Mouse (Mus musculus): ENCODE results near the gene Uvrag. TPM values are rescaled to one million over a fixed set of nuclear protein-coding genes. Genes with fewer than 3 reads are reported as not detected.

Uvrag gene
- total RNA-seq, 4 experiments from 2014 or later, result 6.0 to 13.1 (median 11.5) TPM

DNA sequence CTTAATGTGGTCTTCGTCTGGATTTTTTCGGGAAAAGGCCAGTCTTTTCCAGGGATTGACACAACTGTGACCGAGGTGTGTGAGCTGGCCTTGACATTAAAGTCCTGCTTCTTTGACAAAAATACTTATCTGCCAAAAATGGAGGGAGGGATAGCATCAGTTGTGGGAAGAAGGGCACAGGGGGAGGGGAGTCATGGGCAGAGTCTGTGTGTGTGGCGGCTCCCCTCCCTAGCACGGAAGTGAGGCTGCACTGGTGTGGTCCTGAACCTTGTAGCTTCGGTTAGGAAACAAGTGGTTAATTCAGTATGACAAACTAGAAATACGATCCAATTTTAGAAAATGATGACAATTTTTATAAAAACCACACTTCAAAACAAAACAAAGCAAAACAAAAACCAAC is 202.3 kb downstream of the Uvrag start:
- no peak for DNase-seq (ENCODE audit: low spot score in 2 of 2)

DNA sequence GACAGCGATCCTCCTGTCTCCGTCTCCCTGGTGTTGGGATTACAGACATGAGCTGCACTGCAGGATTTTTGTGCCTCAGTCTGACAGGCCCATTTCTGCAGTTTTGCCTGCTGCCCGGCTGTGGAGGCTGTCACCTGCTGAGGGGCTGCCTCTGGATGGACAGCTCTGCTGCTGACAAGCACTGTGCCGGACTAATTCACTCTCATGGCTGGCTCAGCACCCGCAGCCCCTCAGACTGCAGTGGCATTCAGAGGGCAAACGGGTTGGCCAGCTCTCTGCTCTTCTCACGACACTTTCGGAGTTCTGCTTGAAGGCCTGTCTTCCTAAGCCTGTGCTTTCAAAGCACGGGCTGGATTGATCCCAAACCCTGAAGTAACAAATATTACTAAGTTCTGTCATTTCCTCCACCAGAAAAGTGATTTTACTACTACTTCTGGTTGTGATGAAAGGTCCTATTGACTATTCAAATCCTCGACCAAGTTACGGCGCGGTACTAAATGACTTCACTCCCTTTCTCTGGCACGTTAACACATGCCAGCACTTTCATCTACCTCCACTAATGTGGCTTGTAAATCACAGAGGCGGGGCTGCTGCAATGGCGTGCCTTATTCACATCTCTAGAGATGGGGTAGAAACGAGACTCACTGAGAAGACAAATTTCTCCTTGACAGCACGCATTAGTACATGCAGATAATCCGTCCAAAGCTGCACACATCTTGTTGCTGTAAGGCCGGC is 203.7 kb downstream of the Uvrag start:
- no peak for DNase-seq (ENCODE audit: low spot score in 2 of 2)

DNA sequence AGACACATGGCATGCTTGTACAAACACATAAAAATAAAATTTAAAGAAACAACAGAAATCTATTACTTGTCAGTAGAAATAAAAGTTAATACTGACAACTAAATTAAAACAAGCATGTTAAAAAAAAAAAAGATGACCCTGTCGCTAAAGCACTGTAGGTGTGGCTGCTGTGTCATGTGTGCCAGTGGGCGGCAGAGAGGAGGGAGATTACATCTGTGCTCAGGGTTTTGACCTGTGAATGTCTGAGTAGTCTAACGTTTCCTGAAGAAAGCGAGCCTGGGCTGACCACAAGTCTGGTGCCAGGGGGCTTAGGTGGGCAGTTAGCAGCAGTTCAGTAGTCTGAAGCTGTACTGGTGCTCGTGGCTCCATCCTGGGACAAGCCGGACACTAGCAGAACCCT is 205.2 kb downstream of the Uvrag start:
- no peak for DNase-seq (ENCODE audit: low spot score in 2 of 2)

DNA sequence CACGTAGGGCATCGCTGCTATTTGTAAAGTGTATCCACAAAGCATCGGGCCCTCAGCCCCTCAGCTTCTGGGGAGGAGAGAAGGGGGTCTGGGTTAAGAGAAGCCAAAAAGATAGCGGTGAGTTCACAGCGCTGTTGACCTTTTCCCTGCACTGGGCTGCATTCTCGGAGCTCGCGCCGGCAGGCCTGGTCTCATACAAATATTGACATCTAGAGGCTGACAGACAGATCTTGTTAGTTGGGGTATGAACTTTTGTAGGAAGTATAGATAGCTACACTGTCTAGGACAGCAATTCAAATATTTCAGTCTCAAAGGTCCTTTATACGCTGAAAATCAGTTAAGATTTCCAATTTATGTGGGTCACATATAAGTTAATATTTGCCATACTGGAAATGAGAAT is 205.7 kb downstream of the Uvrag start:
- no peak for DNase-seq (ENCODE audit: low spot score in 2 of 2)

DNA sequence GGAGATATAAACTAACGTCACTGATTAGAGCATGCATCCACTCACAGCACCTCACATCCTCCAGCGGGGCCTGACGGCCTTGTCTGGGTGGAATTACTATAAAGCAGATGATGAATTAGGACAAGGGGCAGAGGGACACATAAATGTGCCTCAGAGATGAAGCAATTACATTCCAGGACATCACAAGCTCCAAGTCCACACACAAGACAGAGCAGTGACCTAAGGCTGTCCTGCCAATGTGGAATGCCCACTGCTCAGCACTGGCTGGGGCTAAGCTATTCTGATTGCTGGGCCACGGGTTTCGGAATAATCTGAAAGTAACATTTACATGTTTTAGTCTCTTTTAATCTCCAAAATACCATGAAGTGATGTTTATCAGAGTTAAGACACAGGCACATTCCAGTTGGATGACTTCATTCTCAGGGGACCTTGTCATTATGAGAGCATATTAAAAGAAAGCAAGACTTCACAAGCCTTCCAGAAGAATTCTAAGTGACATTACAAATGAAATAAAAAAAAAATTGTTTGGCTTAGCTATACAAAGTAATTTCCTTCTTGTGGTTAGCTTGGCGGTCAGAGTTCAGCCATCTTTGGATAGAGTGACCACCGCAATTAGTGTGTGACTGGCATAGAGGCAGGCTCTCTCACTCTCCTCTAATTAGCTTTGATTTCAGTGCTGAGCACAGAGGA is 212.5 kb downstream of the Uvrag start:
- DNase-seq (ENCODE audit: low spot score in 2 of 2), result no peak

DNA sequence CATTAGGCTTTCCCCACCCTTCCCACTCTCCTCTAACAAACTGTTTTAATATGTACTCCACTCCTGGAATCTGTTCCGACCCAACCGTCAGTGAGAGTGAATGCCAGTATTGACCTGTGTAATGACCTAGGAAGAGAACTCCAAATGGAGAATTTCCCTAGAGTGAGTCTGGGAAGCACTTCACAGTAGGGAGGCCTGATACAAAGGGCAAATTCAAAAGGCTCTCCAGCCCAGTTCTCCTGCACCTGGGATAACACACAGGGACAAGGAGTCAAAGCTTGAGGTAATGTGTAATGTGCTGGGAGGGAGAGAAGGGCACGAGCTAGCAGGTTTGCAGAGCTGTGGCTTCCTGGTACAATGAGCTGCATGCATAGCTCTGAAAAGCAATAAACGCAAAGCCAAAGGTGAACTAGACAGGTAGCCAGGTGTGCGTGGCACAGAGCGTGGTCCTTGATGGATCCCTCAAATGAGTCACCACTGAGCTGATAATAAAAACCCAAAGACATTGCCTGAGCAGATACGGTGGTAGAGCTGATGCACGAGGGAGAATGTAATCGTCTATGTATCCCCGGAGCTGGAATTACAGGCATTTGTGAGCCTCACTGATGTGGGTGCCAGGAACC is 213.9 kb downstream of the Uvrag start:
- no peak for DNase-seq (ENCODE audit: low spot score in 2 of 2)

DNA sequence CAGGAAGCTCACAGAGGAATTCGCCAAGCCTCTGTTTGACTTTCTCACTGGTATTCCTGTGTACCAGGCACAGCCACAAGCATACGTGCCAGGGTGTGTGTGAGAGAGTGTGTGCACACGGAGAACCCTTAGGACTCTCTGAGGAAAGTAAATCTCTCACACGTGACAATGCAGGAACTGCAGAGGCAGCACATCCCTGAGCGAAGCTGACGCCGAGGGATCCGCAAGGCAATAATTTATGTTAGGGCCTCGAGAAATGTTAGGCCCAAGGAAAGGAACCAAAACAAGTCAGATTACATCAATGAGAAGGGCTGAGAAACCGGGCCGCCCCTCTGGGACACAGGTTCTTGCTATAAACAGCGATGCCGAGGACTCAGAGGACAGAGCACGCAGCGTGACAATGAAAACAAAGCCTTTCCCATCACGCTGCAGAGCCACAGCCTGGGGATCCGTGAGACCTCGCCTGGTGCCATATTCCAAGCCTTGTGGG is 216.5 kb downstream of the Uvrag start:
- DNase-seq (ENCODE audit: low spot score in 2 of 2), result no peak

DNA sequence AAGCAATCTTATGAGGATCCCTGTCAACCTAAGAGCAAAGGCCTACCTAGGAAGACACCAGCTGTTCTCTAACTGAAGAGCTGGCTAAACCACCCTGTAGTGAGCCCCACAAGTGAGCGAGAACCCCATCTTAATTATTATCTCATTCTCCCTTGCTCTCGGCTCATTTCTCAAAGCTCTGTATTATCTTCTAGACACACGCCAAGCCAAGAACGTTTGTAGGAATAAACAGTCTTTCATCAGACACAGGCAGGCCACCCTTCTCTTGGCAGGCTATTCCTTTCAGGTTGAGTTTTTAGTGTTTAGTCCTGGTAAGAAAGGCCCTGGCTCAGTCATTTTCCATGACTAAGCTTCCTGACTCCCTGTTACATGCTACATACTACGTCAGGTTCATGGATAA is 218.0 kb downstream of the Uvrag start:
- no peak for DNase-seq (ENCODE audit: low spot score in 2 of 2)

DNA sequence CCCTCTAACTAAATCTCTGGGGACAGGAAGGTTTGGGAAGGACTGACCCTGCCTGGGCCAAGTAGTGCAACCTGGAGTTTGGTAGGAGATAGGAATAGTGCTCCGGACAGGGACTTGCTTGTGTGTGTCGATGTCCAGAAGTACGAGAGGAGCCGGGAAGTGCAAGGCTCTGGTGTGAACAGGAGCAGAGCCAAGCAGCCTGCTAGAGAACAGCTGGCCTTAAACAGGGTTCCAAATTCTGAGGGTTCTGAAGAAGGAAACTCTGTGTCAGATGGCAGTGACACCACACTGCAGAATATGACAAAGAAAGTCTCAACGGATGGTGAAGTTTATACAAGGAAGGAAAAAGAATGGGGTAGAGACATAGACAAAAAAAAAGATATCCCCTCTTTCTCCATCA is 223.5 kb downstream of the Uvrag start:
- DNase-seq (ENCODE audit: low spot score in 2 of 2), result no peak

DNA sequence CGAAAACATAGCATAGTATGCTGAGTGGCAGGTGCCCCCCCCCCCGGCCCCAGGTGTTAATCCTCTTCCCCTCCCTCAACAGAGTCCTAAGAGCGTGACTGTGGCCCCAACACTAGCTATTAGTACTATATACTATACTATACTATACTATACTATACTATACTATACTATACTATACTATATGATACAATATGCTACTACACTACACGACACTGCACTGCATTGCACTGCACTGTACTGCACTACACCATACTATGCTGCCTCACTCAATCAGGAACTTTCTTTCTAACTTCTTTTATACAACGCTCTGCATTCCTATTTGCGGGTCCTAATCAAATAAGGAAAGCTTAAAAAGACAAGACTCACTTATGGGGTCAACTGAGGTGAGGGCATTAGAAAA is 224.4 kb downstream of the Uvrag start:
- DNase-seq (ENCODE audit: low spot score in 2 of 2), result no peak

DNA sequence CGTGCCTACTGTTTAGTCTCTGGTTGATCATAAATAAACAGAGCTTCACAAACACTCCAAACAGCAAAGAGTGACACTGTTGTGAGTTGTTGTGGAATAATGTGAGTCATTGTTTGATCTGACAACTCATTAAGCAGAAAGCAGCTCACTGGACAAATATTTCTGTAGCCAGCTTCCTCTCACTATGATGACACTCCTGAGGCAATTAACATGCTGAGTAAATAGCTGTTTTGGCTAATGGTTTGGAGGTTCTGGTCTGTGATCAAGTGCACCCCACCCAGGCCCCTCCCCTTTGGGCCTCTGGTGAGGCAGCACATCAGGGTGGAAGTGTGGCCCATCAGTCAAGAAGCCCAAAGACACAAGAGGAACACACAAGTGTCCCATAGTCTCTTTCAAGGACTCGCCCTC is 228.0 kb downstream of the Uvrag start:
- DNase-seq (ENCODE audit: low spot score in 2 of 2), result no peak

DNA sequence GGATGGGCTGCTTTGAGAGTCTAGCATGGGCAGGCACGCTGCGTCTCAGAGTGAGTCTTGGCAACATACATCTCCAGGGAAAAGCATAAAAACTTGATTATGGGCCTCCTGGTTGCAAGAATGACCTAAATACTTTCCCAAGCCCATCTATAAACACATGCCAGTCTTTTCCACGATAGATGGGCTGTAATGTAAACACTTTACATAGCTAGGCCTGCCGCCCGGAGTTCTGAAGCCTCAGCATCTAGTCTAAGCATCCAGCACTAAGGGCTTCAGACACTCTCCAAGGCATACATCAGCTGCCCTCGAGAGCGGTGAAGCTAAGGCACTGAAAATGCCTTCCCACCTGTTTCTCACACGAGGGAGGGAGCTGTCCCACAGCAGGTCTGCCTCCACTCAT is 229.7 kb downstream of the Uvrag start:
- no peak for DNase-seq (ENCODE audit: low spot score in 2 of 2)

DNA sequence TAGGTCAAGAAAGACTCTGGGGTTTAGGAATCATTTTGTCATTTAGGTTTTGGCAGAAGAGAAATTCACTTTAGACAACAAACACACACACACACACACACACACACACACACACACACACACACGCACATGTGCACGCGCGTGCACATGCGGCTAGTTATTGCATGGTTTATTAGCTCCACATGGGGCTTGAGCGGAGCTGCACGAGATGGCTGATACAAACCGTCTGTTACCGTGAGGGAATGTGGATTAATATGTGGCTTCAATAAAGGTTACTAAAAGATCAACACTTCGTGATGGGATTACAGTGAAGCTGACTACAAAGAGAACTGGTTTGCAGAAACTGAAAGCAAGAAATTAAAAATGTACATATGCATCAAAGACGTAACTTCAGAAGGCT is 230.2 kb downstream of the Uvrag start:
- no peak for DNase-seq (ENCODE audit: low spot score in 2 of 2)

DNA sequence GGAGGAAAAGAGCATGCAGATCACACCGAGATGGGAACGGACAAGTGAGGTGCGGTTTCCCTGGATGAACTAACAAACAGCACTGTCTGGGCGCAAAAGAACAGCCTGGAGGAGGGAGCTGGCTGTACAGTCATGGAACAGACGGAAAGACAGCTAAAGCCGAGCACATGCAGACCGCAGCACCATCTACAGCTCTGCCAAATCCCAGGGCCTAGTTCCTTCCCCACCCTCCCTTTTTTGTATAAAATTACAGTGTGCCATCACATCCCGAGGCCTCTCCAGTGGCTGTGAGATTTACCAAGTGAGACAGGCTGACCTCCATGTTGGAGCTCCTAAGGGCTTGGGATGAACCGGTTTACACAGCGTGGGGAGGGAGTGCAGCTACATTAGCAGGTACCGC is 230.8 kb downstream of the Uvrag start:
- DNase-seq (ENCODE audit: low spot score in 2 of 2), result no peak

DNA sequence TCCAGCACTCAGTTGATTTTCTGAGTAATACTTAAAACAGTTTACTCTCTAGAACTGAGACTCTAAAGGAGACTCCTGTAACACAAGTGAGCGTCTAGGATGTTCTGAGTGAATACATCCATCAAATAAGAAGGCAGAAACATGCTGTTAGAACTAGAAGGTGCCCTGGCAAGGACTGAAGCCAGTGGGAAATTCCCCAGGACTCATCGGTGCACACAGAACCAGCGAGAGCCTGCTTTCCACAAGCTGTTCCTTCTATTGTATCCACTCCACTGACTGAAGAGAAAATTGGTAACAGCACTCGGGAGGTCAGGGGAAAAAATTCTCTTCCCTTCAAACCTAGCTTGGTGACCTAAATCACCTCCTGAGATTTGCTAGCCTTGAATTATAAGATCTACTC is 233.5 kb downstream of the Uvrag start:
- no peak for DNase-seq (ENCODE audit: low spot score in 2 of 2)

DNA sequence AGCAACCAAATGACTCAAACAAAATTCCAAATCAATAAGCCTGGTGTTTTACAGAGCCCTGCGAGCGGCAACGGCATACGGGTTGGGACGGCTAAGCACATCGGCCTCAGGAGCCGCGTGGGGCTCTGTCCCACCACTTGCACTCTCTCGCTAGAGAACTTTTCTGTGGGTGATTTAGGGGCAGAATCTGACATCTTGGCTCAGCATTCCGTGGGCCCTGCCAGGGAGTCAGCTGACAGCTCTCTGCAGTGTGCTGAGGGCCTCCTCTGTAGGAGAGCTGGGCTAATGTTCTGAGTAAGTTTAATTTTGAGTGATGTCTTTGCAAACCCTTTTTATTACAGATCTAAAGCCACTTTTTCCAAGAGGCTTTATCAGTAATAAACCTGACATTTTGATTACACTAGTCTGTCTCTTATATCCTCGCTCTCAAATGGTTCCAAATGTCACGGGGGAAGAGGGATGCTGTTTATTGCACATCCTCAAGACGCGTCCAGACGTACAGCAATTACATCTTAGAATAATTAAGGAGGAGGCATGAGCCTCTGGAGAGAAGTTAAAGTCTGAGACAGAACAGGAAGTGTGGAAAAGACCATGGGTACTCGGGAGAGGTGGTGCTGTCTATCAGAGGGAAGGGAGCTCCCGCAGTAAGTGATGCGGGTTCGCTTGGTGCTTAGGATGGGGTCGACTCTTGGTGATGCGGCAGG is 236.1 kb downstream of the Uvrag start:
- DNase-seq (ENCODE audit: low spot score in 2 of 2), result no peak

DNA sequence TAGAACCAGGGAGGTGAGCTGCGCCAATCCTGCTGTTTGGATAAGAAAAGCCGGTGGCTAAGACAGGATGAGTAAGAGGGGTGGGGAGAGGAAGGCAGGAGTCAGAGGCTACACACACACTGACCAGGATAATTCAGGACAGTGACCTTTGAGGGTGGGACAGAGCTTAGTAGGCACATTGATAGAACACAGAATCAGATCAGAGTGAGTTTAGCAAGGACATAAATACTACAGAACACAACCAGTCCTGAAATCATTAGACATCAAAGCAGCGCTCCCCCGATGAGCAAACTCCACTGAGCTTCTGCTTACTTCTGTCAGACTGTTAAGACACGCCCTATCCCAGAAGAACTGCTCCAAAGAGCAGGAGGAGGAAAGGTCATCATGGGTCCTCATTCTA is 237.1 kb downstream of the Uvrag start:
- no peak for DNase-seq (ENCODE audit: low spot score in 2 of 2)

DNA sequence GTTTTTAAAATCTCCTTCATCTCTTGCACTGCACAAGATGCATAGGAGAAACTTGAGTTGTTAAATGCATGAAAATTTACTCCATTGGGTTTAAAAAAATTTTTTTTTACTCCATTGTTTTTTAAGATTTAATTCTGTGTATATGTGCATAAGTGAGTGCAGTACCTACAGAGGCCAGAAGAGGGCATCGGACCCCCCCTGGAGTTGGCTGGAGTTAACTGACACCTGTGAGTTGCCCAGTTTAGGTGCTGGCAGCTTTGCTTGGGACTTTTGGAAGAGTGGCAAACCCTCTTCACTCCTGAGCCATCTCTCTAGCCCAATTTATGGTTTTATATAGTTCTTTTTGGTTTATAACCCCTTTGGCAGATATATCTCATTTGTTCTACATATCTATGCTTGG is 239.8 kb downstream of the Uvrag start:
- no peak for DNase-seq (ENCODE audit: low spot score in 2 of 2)

DNA sequence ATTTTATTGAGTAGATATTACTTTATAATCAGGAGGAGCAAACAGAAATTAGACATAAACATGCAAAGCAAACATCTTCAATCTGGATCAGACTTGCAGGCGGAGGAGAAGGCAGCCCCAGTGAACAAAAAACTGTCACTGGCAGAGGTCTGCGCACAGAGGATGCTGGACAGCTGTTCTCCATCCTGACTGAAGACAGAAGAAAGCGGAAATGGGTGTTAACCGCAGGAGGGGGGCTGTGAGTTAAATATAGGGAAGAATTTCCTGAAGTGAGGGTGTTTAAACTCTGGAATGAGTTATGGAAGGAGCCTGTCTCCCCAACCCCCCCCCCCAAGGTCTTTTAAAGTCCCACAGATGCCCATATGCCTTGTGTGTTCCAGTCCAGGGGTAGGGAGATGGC is 241.1 kb downstream of the Uvrag start:
- no peak for DNase-seq (ENCODE audit: low spot score in 2 of 2)

DNA sequence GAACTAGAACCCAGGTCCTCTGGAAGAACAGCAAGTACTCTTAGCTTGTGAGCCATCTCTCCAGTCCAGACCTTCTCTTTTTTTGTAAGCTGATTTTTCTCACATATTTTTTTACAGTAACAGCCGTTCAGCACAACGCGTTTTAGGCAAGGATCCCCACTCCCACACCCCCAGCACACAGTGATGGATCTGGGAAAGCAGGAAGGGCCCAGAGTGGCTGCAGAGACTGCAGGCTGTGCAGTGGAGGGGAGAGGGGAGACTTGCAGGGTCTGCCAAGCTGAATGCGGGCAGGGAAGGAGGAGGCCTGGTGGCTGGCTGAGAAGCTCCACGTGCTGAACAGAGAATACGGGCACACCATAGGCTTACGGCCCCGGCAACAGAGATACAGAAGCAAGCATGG is 243.6 kb downstream of the Uvrag start:
- no peak for DNase-seq (ENCODE audit: low spot score in 2 of 2)

DNA sequence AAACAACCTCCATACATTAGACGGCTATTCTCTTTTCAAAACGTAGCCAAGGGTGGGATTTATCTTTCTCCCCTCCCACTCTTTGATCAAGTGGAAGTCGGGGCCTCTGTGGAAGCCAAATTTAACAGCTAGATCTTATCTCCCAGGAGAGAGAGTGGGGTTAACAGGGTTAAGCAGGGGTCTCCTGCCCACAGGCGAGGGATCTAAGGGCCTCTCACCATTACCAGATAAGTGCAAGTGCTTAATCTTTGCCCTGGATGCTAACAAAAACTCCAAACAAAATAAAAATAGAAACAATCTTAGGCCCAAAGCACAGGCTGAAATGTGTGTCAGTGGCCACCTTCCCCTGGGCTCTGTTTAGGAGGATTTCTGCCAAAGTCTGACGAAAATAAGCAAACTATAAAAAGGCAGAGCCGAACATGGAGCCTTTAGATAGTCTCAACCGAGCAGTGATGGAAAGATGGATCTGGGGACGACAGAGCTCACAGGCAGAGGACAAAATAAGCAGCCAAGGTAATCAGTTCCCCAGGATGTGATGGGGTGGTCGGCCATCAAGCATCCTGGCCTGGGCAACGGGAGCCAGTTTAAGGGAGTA is 245.3 kb downstream of the Uvrag start:
- DNase-seq (ENCODE audit: low spot score in 2 of 2), result no peak

DNA sequence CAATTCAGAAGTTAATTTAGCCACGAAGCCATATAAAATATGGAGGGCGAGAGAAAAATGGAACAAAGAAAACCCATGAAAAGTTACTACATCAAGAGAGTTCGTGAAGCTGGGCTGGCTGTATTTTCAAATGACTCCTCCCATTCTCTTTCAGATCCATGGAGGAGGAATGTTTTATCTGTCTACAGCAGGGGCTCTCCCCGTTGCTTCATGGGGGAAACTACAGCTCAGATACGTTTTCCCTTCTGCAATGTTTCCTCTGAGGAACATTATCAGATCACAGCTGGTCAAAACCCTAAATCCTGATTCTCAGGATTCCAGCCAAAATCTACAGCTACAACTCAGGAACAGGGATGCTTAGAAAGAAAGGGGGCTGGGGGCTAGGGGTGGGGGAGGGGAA is 246.2 kb downstream of the Uvrag start:
- no peak for DNase-seq (ENCODE audit: low spot score in 2 of 2)
